Mouse (Mus musculus): ENCODE data around the gene Klhl9.

Klhl9 gene

DNA sequence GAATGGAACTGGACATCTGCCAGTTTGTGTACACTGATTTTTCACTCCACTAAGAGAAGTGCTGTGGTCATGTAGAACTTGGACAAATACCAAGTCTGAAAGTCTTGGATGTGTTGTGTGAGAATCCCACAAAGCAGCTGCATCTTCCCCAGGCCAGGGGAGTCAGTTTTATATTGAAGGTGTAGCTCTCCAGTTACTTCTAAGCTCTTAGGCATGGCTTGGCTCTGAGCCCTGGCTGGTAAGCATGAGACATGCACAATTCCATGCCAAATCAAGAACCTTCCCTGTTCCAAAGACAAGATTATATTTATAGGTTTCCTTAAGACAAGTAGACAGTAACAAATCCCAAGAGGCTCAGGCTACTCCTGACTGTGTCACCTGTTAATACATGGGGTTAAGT lies 7.2 kb downstream of the Klhl9 start:
- no peak for ATAC-seq (ENCODE audit: low TSS enrichment)

DNA sequence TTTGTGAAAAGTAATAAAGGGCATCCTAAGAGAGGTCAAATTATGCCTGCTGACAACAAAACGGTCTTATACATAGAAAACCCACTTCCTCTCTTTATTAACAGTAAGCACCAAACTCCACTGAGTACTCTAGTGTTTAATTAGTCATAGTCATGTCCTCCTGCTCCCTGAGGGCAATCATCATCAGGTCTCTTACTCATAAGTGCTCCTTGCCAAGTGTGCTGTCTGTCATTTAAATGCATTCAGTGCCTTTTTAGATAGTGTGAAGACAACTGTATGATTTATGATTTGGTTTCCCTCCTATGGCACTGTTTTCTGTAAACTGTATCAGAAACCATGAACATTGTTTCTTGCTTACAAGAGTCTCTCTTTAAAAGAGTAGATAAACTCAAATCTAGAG lies 8.0 kb downstream of the Klhl9 start:
- ATAC-seq (ENCODE audit: low TSS enrichment), result no peak

DNA sequence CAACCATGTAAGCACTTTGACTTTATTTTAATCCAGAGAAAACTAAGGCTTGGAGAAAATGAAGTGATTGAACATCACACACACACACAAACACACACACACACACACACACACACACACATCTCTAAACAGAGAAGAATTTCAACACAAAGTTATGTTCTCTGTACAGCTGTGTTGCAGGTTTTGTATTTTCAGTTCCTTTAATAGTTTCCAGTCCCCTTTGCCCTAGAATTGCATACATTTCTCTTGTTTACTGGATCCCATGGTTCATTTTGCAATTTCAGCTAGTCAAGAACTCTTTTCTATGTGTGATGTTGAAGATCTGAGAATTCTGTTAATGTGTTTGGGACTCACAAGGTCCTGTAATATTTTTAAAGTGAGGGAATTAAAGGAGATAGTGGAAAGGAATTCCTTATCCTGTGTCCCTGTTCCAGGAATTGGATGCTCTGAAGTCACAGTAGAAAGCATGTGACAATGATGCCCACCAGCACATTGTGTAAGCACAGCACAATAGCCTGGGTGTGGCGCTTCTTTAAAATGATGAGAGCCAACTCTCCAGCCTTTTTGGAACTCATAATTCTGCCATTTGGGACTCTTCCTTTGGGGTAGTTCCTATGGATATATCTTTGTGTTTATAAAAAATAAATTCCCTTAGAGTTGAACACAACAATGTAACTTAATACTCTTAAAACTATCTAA lies 15.0 kb downstream of the Klhl9 start:
- no peak for ATAC-seq (ENCODE audit: low TSS enrichment)

DNA sequence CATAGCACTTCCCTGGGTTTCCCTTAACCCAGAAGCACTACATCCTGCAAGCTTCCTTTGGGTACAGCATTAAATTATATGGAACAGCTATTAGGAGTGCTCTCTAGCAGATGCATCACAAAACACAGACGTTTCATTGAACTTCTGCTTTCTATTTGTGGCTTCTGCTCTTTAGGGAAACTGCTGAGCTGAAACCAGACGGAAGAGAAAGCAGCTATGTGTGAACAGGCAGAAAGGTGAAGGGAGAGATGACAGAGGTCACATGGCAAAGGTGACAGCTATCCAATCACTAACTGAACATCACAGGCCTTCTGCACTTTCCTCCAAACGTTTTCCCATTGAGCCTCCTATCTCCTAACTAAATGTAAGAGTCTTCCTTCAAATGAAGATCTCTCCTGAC lies 16.3 kb downstream of the Klhl9 start:
- ATAC-seq (ENCODE audit: low TSS enrichment), result no peak

DNA sequence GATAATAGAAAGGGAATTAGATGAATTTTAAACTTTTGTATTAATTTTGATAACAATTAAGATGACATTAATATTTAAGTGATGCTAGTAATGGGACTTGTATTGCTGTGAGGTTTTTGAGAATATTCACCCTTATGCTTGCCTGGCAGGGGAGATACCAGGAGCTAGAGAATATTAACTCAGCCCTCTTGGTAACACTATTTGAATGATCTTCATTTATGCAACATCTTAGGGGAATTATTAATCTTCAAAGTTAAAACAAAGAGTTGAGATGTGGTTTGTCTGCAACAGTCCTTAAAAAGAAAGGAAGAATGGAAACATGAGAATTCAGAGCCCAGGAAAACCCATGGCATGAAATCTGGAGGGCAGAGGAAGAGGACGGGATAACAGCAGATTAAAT lies 23.0 kb downstream of the Klhl9 start:
- ATAC-seq (ENCODE audit: low TSS enrichment), result no peak

DNA sequence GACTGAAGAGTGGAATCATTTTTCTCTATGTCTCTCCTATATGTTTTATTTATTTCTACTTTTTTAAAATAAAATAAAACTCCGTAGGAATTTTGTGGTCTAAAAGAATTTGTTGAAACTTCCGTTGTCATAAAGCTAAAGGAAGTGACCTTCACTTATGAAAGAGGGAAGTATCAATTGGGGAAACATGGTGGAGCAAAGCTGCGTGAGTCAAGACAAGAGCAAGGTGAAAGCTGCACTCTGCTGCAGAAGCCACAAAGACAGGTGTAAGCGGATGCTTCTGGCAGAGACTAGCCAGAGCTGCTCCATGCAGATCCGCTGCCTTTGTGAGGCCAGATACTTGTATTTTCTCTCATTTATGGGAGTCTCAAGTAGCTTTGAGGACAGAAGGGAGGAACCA lies 23.5 kb downstream of the Klhl9 start:
- ATAC-seq (ENCODE audit: low TSS enrichment), result no peak

DNA sequence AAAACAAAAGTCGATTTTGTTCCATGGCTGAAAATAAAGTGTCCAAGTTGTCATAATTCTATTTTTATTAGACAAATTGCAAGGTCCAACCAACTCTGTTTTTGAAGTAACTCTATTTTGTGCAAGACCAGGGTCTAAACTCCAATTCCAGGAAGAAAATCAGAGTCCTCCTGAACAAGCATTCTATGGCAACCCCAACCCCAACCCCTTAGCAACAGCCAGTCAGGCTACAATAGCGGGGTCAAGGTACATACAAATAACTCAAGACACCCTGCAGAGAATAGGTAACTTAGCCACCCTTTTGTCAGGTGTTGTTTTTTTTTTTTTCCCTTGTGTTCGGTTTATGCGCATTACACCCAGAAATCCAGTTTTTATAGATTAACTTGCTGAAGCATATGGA lies 24.5 kb downstream of the Klhl9 start:
- ATAC-seq (ENCODE audit: low TSS enrichment), result no peak

DNA sequence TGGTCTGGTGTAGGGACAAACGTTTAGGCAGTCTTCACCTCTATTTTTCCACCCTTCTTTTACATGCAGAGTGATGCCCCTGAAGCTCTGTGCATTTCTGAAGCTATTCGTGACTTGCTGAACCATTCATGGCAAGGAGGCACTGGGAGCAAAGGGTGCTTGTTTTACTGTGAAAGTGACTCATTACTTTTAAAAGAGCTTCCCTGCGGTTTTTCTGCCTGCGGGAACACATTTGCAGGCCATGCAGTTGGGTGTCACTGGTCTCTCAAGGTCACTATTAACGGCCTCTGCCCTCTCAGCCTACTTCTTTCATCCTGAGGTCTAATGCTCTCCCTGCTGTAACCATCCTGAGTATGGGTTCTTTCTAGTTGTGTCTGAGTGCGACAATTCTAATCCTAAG lies 25.2 kb downstream of the Klhl9 start:
- ATAC-seq (ENCODE audit: low TSS enrichment), result no peak

DNA sequence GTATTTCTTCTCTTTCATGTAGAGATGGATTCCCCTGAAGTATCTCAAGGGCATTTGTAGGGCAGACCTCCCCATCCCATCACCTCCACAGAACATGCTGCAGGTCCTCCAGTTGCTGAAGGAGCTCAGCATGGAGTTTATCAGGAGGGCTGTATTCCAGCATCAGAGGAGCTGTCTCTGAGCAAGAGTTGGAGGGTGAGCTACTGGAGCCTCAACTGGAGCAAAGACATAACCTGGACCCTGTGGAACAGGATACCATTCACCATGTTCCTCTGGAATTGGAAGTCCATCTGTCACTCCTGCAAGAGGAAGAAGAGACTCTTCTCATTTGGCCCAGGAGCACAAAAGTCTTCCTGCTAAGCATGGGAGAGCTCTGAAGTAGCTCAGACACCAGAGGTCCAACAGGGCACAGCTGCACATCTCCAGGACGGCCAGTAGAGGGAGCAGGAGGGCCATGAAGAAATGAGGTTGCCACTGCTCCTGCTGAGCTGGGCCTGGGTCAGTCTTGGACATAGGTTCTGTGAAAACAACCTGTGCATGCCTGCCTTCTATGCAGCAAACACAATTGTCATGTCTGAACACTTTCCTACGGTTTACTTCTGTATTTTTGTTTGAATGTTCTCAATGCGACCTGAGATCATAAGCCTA lies 25.9 kb downstream of the Klhl9 start:
- ATAC-seq (ENCODE audit: low TSS enrichment), result peak; percentile 98

DNA sequence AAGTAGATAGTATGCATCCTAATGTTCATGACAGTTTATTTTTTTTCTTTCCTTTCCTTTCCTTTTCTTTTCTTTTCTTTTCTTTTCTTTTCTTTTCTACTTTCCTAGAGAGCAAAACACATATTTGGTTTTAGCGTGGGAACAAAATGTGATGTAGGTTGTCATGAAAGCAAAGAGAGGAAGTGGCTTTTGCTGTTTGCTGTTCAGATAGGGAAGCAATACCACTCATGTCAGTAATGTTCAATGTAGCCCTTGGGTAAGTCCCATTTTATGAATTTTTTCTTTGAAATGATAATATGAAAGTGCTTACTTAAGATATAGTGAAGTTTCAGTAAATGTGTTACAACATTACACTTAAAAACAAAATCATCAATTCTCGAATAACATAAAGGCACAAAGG lies 28.9 kb downstream of the Klhl9 start:
- no peak for ATAC-seq (ENCODE audit: low TSS enrichment)

DNA sequence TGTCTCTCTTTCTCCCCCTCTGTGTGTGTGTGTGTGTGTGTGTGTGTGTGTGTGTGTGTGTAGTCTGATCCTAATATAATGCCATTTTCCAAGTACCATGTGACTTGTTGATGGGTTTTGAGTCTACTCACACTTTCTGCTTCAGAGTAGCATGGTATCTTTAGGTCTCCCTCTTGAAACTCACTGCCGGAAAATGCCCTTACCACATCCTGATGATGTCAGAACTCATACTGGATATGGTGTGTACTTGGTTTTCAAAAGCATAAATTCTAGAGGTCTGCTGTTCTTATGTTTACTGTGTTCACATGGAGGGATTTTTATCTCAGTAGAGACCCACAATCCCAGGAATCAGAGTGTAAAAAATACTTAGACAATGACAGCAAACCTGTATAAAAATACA lies 29.7 kb downstream of the Klhl9 start:
- no peak for ATAC-seq (ENCODE audit: low TSS enrichment)

DNA sequence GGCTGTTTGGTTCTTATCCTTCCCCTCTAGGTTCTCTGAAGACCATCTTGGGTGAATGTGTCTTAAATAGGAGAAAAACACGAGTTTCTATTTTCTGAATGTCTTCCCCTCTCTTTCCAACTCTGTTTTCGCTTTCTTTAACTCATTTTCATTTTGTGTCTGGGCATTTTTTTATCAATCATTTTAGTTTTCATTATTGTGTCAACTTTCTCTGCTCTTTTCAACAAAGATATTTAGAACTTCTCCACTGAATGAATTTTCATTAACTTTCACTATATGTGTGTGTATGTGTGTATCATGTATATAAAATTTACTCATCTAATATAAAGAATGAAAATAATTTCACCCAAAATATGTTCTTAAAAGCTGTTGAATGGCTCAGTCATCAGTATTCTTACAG lies 31.0 kb downstream of the Klhl9 start, which contains the start of gene Ifnab:
Ifnab (minus strand) TSS at position 101 of the 400 bp plus-strand sequence.
- ATAC-seq (ENCODE audit: low TSS enrichment), result no peak

DNA sequence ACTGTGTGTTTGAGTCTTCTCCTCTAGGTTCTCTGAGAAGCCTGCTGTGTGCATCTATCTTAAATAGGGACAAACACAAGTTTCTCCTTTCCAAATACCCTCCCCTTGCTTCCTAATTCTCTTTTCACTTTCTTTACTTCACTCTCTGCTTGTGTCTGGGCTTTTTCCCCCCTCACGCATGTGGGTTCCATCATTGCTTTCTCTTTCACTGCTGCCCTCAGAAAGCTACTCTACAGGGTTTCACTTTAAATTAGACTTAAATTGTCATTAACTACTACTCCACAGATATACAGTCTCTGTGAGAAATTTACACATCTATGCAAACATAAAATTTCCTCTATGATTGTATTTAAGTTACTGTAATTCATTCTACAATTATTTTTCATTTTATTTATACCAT lies 38.5 kb downstream of the Klhl9 start, which contains the start of gene Ifna2:
Ifna2 (minus strand) TSS at position 101 of the 400 bp plus-strand sequence.
- no peak for ATAC-seq (ENCODE audit: low TSS enrichment)

DNA sequence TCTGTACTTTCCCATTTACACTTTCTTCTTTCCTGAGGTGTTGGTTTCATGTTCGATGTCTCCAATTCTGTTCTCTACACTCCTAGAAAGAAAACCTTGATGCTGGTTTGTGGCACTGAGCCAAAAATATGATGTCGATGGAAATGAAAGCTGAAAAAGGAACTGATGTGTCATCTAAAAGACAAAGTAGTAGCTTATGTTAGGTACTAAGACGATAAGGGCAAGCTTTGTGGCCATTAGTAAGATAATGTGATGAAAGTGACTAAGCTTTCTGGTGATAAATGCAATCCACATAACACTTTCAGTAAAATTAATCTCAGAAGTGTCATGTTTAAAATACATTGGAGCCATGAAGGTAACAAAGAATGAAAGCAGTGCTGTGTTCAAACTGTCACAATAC lies 40.9 kb downstream of the Klhl9 start:
- ATAC-seq (ENCODE audit: low TSS enrichment), result no peak

DNA sequence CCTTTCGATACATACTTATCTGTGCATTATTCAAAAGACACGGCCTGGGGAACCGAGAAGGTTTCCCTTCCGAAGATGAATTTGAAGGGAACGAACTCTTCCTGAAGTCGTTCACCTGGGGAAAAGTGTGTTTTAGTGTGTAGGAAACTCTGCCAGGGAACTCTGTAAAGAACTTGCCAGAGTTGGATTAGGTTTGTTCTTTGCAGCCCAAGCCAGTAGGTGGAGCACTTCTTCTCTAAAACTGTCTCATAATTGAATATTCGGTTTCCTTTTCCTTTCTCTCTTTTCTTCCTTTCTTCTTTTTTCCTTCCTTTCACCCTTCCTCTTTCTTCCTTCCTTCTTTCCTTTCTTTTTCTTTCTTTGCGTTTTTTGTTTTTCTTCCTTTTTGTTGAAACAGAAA lies 41.9 kb downstream of the Klhl9 start:
- peak; percentile 88; the same call in 1 of the 2 replicates for ATAC-seq (ENCODE audit: low TSS enrichment)

DNA sequence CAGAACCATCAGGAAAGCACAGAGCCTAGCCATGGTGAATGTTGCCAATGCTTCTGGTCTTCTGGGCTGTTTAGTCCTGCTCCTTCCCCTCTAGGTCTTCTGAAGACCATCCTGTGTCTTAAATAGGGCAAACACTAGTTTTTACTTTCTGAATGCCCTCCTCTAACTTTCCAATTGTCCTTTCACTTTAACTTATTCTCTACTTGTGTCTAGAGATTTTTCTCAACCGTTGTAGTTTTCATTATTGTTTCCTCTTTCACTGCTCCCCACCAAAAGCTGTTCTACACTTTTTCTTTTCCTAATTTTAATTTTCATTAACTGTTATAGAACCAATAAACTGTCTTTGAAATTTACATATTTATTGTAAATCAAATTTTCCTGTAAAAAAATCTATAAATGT lies 45.4 kb downstream of the Klhl9 start, which contains the start of gene Ifna16:
Ifna16 (minus strand) TSS at position 101 of the 400 bp plus-strand sequence.
- ATAC-seq (ENCODE audit: low TSS enrichment), result no peak

Measured in frontal cortex, adult (tissue).